Mouse (Mus musculus) right cerebral cortex, postnatal 10 days (tissue): ENCODE results near the gene Adgrf3.
"Not testable (repeated sequence)": the region's sequence is repeated elsewhere in the genome, so short reads cannot be mapped to it uniquely, and the experiment has no call there.

Experiments
- DNase-seq, 2 experiments: peaks; one replicate each; pipeline ENCODE4 v3.0.0; 2021; ENCODE audit warnings: low spot score in 2 of 2

Gene Adgrf3

DNA sequence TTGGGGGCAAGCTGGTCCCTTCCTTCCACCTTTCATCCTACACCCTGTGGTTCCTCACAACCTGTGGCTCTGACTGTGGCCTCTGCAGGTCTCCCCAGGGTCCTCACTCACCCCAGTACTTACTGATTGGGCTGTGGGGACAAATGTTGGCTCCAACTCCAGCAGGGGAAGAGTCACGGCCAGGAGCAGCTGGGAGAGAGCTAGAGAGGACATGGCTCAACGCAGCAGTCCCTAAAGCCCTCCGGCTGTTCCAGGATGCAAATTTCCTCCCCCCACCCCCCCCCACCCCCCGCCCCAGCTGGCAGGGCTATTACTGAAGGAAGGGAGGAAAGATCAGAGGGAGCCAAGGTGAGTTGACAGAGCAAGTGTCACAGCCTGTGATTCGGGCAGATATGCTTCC is at the start of gene Adgrf3:
Gene Adgrf3 (minus strand): TSS at position 230 of the 400 bp plus-strand sequence.
- no peak for DNase-seq

DNA sequence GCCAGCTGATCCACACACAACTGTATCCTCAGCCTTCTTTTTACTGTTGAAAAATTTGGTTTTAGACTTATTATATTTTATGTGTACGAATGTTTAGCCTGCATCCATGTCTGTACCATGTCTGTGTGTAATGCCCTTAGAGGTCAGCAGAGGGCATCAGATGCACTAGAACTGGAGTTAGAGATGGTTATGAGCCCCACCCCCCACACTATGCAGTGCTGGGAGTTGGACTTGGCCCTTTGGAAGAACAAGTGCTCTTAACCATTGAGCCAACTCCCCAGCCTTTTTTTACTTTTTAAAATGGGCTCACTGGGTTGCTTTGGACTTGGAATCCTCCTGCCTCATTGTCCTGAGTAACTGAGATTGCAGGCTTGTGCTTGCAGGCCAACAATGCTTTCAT is 42.1 kb upstream of the Adgrf3 start:
- peak in 1 of 2 experiments; percentile 35 for DNase-seq

DNA sequence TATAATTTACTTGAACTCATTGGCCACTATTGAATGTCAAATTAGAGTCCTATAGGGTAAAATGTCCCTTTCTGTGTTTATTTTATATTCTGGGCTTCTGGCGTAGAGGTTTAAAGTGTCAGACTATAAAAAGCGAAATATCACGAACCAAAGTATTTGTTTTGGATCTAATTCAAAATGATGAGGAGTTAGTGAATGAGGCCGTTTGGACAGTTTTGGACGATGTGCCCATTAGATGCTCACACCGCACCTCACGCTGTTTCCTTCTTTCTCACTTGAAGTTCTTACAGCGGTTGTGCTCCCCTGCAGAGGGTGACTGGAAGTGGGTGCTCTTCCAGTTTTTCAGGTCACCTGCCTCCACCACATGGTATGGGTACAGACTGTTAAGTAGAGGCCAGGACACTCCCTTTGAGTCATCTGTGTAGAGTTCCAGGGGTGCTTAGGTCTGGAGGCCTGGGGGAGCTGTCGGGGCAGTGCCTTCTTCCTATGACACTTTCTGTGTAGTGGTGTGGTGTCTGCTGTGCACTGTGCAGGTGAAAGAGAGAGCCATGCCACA is 40.4 kb upstream of the Adgrf3 start:
- DNase-seq: no peak

- peak in 1 of 2 experiments; percentile 31 for DNase-seq
Measured at GRCm38 (mm10) chr5:30243741-30244140, 38.2 kb upstream of the Adgrf3 start.

DNA sequence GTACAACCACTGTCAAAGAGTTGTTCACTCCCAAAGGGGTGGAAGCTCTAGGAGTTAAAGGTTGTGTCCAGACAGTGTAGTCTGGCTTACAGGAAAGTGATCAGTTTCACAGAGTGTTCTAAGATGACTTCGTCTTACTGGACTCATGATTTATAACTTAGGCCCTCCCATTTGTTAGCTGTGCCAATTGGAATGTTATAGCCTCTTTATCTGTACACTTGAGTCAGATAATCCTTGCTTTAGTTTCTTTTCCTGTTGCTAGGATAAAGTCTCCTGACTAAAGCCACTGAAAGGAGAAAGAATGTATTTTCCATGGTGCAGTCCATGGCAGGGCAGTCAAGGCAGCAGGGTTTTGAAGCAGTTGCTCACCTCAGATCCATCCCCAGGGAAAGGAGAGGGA is 36.9 kb upstream of the Adgrf3 start:
- no peak for DNase-seq

DNA sequence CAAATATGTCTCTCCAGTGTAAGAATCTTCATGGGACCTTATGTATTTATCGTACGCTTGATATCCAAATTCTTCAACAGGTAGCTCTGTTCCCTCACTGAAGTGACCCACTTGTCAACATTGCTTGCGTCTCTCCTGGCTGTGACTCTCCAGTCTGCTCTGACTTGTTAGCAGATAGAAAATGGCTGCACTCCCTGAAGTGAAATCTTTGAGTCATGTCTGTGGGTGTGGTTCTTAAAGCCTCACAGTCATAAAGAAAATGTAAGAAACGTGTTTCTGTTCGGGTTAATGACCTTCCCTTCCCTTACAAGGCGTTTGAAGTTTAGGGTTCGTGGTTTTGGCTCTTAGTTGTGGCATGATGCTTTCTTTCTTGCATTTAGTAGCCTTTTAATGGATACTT is 35.0 kb upstream of the Adgrf3 start:
- DNase-seq: no peak

DNA sequence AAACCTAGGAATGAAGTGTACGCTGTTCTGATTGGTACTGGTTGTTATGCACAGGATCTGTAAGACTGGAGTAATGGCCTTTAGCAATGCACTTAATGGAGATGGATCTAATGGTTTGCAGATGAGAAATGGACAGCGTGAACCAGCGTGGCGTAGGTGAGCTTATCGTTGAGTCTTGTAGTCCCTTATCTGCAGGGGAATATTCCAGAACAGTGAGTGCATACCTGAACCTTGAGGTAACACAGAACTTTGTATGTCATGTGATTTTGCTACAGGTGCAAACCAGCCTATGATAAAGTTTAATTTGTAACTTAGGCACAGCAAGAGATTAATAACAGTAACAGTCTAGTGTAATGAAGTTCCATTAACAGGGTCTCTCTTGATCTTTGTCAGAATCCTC is 33.0 kb upstream of the Adgrf3 start:
- DNase-seq: no peak

GRCm38 (mm10) chr5:30235641-30236126 is 30.2 kb upstream of the Adgrf3 start:
- no peak for DNase-seq

DNA sequence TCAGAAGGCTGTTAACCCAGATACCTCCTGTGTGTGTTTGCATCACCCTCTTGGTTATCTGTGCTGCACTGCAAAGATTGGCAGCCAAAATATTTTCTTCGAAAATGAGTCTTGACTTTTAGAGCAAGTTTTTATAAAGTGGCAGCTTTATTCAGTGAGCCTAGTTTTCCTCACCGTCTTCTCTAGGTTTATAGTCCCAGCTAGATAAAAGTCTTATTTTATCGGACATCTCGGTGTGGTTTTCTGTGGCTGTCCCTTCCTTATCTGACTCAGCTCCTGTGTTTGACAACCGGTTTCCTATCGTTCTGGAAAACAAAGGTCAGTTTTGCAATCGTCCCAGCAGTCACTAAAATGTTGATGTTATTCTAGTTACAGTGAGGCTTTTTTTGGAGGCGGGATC is 28.5 kb upstream of the Adgrf3 start:
- DNase-seq: no peak

- DNase-seq: peak; percentile 32 to 36
Measured at GRCm38 (mm10) chr5:30233042-30233441, 27.5 kb upstream of the Adgrf3 start.

DNA sequence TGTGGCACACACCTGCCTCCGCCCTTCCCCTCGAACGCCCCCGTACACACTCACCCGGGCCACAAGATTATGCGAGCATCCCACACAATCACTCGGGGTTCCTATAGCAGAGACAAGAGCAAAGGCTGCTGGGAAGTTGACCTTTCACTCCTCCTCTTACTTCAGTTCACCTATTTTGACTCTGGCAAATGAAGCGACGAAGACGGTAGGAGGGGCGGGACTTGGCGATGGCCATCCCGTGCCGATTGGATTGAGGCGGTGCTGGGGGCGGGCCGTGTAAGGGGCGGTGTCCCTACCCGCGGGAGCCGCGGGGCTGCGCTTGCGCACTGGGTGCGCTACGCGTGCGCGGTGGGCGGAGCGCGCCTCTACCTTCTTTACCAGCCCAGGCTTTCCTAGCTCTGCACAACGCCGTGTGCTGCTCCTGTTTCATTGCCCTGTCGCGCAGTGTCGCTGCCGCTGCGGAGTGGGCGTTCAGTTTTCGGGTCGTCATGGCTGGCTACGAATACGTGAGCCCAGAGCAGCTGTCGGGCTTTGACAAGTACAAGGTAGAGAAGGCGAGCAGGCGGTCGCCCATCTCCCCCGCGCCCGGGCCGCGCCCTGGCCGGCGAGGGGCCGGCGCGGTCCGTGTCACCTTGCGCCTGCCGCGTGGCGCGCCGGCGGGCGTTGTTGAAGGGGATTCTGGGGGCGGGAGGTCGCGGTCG is 26.9 kb upstream of the Adgrf3 start, which contains the start of gene Selenoi:
Gene Selenoi (plus strand): TSS at position 311 of the 701 bp plus-strand sequence.
- peak; percentile 99 for DNase-seq

GRCm38 (mm10) chr5:30231891-30232270 is 26.4 kb upstream of the Adgrf3 start:
- DNase-seq: no peak

DNA sequence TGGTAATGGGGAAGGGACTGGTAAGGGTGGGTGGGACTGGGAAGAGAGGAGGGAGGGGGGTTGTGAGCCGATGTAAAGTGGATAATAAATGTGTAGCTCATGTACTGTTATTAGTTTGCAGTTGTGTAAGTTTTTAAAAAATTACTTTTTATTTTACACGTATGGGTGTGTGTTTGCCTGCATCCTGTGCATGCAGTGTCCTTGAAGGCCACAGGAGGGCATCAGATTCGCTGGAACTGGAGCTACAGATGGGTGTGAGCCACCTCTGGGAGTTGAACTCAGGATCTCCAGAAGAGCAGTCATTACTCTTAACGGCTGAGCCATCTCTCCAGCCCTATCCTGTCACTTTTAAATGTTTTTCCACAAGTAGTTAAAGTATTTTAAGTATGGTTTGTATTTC is 25.4 kb upstream of the Adgrf3 start:
- peak; percentile 51 to 62 for DNase-seq

DNA sequence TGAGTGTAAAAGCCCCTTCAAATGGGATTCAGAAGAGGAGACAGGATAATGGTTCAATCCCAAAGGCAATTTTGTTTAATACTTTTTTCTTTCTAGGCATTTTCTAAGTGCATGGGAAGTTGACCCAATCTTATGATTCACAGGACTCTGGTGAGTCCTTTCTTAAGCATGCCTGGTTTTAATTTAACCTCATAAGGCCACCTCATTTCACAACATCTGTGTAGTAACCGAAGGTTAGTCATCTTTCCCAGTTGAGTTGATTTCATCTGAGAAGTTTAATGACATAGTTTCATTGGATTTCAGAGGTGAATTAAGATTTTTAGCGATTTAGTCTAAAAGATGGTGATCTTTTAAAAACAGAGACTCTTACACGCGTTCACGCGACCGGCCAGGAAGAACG is 17.2 kb upstream of the Adgrf3 start:
- DNase-seq: no peak

- no peak for DNase-seq
Measured at GRCm38 (mm10) chr5:30220666-30221065, 15.1 kb upstream of the Adgrf3 start.

- no peak for DNase-seq
Measured at GRCm38 (mm10) chr5:30219715-30220114, 14.2 kb upstream of the Adgrf3 start.

GRCm38 (mm10) chr5:30215970-30216369 is 10.4 kb upstream of the Adgrf3 start:
- no peak for DNase-seq

DNA sequence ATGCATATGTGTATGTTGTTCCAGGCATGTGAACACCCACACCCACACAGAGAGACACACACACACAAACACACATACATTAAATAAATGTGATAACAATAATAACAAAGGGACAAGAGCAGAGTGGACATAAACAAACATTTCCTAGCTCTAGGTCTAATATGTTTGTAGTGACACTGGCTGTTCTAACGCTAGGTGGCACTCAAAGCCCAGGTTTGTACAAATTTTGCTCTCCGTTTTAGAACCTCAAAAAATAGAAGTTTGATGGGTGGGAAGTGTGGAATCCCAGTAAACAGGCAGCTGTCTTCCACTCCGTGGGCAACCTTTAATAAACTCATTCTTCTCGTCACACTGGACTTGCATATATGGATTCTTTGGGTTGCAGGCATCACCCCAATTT is 9.4 kb upstream of the Adgrf3 start:
- DNase-seq: peak; percentile 63 to 83

DNA sequence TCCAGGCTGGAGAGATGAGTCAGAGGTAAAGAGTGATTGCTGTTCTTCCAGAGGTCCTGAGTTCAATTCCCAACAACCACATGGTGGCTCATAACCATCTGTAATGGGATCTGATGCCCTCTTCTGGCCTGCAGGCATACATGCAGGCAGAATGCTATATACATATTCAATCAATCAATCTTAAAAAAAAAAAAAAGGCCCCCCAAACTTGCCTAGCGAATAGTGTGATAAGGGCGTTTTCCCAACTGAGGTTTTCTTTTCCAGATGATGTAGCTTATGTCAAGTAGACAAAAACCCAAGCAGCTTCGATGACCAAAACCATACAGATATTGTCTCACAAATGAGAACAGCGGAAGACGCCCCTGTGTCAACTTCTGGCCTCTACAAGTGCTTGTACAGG is 5.2 kb upstream of the Adgrf3 start:
- DNase-seq: not testable (repeated sequence)

GRCm38 (mm10) chr5:30207276-30207675 is 1.8 kb upstream of the Adgrf3 start:
- DNase-seq: no peak

DNA sequence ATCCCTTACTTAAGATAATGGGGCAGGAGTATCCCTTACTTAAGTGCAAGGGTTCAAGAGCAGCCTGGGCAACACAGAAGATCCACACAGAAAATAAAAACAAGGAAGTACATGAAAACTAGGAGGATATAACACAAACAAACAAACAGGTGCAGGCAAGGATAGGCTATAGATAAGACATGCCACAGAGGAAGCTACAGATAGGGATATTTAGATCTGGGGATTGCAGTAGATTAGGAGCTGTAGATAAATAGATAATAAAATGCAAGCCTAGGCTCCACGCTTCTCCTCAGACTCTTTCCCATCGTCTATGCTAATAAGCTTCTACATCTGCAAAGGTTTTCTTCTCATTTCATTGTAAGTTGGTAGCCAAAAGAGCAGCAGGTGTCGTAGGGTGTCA is 488 bp downstream of the Adgrf3 start:
- DNase-seq: no peak

DNA sequence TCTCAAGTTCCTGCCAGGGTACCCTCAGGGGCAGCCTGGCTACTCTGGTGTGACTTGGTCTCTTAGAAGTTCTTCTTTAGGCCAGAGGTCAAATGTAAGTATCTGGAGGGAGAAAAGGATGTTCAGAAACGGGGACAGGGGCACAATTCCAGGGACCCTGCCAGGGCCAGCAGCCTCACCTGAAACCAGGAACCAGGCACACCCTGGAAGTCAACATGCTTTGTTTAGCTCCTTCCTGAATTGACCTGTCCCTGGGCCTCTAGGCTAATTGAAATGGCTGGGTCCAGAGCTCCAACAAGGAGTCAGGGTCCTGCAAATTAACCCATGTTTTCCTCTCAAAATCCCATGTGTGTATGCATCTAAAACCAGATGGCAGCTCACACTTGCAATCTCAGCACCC is 1.1 kb downstream of the Adgrf3 start:
- no peak for DNase-seq

DNA sequence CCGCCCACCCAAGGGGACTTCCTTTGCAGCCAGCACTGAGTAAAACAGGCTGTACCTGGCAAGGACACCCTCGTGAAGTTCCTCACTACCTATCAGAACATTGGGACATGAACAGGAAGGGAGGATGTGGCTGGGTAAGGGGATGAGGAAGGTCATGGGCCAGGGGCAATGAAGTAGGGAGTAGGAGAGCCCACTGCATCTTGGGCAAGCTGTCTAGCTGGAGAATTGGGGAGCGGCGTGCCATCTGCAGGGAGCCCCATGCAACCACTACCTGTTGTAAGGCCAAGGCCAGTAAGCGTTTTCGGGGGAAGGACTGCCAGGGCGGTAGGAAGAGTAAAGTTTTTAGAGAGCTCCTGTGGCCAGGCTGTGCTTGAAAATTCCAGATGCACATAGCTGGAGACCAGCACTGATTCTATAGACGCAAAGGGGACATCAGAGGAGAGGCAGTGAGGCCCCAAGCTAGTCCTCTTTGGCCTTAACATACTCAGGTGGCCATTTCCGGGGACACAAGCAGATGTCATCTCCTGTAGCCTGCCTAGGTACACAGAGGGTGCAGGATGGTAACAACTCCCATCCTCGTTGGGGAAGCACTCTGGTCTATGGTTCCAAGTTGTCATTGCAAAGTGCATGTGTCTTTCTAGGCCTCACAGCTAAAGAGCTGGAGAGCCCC is 2.2 kb downstream of the Adgrf3 start:
- DNase-seq: no peak
